Mouse (Mus musculus): Measurements from ENCODE around the gene Ear10. TPM values are rescaled to one million over a fixed set of nuclear protein-coding genes. Genes with fewer than 3 reads are reported as not detected.

Gene Ear10
- total RNA-seq, 1 experiment from 2014 or later: not detected

Other genes with a start within 250 kb of the Ear10 start
- not detected in 3 replicates for gene Gm8165, start 246.4 kb downstream of the Ear10 start, total RNA-seq (2017)
- gene Gm7324, start 225.7 kb downstream of the Ear10 start, total RNA-seq (2017): 0.67 to 10.2 TPM (median 4.4 TPM) in 3 replicates
- not detected in 3 replicates for gene Gm16506, start 196.1 kb downstream of the Ear10 start, total RNA-seq (2017)
- gene Gm6526, start 175.7 kb downstream of the Ear10 start, total RNA-seq (2017): not detected in 3 replicates
- not detected in 3 replicates for gene Gm8180, start 138.8 kb downstream of the Ear10 start, total RNA-seq (2017)
- 4.8 to 10.8 TPM in 2 of 3 replicates, not detected in the other for gene Ear1, start 48.0 kb downstream of the Ear10 start, total RNA-seq (2017)
- gene Gm8113, start 1.8 kb upstream of the Ear10 start, total RNA-seq (2017): 0.48 to 0.75 TPM in 2 of 3 replicates, not detected in the other
- not detected in 3 replicates for gene Ang5, start 33.5 kb upstream of the Ear10 start, total RNA-seq (2017)
- gene Ang6, start 78.7 kb upstream of the Ear10 start, total RNA-seq (2017): not detected in 3 replicates
- gene Ear2, start 179.1 kb upstream of the Ear10 start, total RNA-seq (2017): 1,412 to 3,555 TPM (median 3,137 TPM) in 3 replicates
- not detected in 3 replicates for gene Gm3327, start 200.3 kb upstream of the Ear10 start, total RNA-seq (2017)